Mouse (Mus musculus) splenic B cell, adult 2 months (primary cell): ENCODE results near the gene Gm13124.
"Not testable (repeated sequence)": the region's sequence is repeated elsewhere in the genome, so short reads cannot be mapped to it uniquely, and the experiment has no call there.

ENCODE experiments used
- DNase-seq: peaks from one replicate; pipeline ENCODE4 v3.0.0-alpha.2; 2011; ENCODE audit warnings: low read depth, low spot score
- H3K27me3 ChIP-seq: 2 replicates; pipeline ENCODE4 v1.6.1; 2012; ENCODE audit warnings: mild to moderate bottlenecking, low read length, moderate library complexity, mixed read lengths; ENCODE audit not compliant: control insufficient read depth, poor library complexity, insufficient read depth, severe bottlenecking
- H3K36me3 ChIP-seq: 2 replicates; pipeline ENCODE4 v1.6.1; 2012; ENCODE audit warnings: mild to moderate bottlenecking, low read length, moderate library complexity, mixed read lengths; ENCODE audit not compliant: control insufficient read depth, poor library complexity, insufficient read depth, severe bottlenecking

Gm13124 gene

DNA sequence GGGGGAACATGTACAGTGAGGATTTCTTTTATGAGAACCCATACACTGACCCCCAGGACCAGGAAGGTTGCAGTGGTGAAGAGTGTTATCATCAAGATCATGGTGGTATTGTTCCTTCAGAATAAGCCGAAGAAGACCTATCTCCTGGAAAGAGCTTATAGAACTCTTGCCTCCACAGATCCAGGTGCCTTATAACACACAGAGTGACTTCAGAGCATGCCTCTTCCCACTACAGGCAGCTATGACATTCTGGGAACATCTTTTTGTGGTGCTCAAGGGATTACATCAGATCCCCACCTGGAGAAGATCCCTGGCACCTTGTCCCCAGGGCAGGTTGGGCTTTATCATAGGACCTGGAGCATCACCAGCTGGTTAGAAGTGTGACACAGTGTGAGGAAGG, at the start of gene Gm13124:
Gm13124 (minus strand) TSS at position 101 of the 400 bp plus-strand sequence.
- Histone ChIP-seq H3K27me3 (no peaks in the 10 kb centered on the region), H3K36me3 (no peaks in the 10 kb centered on the region)
- no peak for DNase-seq

DNA sequence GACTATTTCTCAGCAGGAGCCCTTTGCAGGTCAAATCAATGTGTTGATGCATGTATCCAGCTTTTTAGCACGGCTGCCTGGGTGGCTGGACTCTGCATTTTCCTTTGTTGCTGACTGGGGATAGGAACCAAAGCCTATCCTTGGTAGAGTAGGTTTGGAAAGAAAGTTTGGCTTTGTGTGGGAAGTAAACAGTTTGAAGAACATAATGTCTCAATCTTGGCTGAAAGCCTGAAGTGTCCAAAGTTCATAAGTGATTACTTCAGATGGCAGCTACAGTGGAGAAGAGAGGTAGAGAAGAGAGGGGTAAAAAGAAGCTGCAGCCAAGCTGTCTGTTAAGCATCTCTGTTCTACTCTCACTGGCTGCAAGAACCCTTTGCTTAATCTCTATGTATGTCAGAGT, 49.7 kb upstream of the Gm13124 start:
- DNase-seq = no peak
- Histone ChIP-seq H3K36me3 (no peaks in the 10 kb centered on the region), H3K27me3 (no peaks in the 10 kb centered on the region)

DNA sequence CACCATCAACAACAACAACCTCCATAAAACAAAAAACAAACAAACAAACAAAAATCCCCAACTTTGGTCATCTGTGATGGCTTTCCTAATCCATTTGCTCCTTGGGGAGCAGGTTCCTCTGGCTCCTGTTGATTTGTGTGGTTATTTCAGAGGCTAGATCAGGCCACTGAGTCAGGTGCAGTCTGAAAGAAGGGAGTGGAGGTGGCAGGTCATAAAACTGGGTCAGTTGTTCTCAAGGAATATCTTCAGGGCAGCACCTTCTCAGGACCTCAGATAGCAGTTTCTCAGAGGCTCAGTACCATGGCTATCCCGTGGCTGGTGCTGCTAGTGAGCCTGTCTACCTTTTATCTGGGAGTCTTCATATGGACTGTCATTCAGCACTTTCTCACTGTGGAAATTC, 48.5 kb upstream of the Gm13124 start, which contains the start of gene Aadacl4:
Aadacl4 (plus strand) TSS at position 301 of the 400 bp plus-strand sequence.
- no peak for DNase-seq
- H3K27me3 ChIP-seq = no peaks in the 10 kb centered on the region

GRCm38 (mm10) chr4:144592790-144593189, 27.9 kb upstream of the Gm13124 start:
- H3K27me3 ChIP-seq = no peaks in the 10 kb centered on the region

More for the DNA sequence above, 48.5 kb upstream of the Gm13124 start, which contains the start of gene Aadacl4:
- no peaks in the 10 kb centered on the region for H3K36me3 ChIP-seq

GRCm38 (mm10) chr4:144586207-144586606, 21.3 kb upstream of the Gm13124 start:
- not testable (repeated sequence) for DNase-seq, H3K36me3 ChIP-seq, H3K27me3 ChIP-seq

More at GRCm38 (mm10) chr4:144592790-144593189, 27.9 kb upstream of the Gm13124 start:
- no peaks in the 10 kb centered on the region for H3K36me3 ChIP-seq
- DNase-seq = no peak

DNA sequence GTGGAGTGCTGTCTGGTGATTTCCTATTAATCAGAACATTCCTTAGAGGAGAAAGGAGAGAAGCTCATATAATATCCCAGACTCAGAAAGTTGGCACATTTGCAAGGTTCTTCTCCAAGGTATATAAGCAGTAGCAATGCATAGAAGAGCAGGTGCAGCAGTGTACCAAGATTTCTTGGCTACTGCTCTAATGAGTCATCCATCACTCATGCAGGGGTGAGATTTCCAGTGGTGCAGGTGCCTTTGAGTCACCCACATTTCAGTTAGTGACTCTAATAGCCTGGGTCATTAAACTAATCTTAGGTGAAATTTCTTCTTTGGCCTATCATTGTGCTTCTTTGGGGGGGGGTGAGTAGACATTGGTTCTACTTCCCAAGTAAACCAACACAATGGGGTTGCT, 2.8 kb upstream of the Gm13124 start:
- no peak for DNase-seq
- Histone ChIP-seq H3K36me3 (no peaks in the 10 kb centered on the region), H3K27me3 (no peaks in the 10 kb centered on the region)

GRCm38 (mm10) chr4:144561205-144561604, 3.7 kb downstream of the Gm13124 start:
- Histone ChIP-seq H3K27me3 (no peaks in the 10 kb centered on the region), H3K36me3 (no peaks in the 10 kb centered on the region)
- DNase-seq = no peak

- no peak for DNase-seq
Measured at GRCm38 (mm10) chr4:144559792-144560191, 5.1 kb downstream of the Gm13124 start.

DNA sequence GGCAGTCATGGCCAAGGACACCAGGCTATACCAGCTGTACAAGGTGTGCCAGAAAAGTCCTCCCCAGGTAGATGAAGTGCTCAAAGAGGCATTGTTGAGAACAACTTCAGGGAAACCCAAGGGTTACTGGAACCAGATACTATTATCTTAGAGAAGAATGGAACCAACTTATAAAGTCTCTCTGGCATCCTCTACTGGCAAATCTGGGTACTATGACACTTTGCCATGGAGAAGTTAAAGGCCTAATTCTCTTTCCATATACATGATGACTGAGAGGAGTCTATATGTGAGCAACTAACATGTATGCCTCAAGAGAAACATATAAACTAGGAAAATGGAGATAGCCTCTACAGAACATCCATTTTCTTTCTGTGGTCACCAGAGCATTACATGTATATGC, 13.8 kb downstream of the Gm13124 start:
- Histone ChIP-seq H3K36me3 (no peaks in the 10 kb centered on the region), H3K27me3 (no peaks in the 10 kb centered on the region)
- no peak for DNase-seq

More at GRCm38 (mm10) chr4:144559792-144560191, 5.1 kb downstream of the Gm13124 start:
- no peaks in the 10 kb centered on the region for H3K27me3 ChIP-seq
- no peaks in the 10 kb centered on the region for H3K36me3 ChIP-seq

- not testable (repeated sequence) for H3K36me3 ChIP-seq, DNase-seq
Measured at GRCm38 (mm10) chr4:144545339-144545738, 19.6 kb downstream of the Gm13124 start.

GRCm38 (mm10) chr4:144544689-144545088, 20.2 kb downstream of the Gm13124 start:
- H3K27me3 ChIP-seq = no peaks in the 10 kb centered on the region
- H3K36me3 ChIP-seq = no peaks in the 10 kb centered on the region
- no peak for DNase-seq

More at GRCm38 (mm10) chr4:144545339-144545738, 19.6 kb downstream of the Gm13124 start:
- H3K27me3 ChIP-seq = not testable (repeated sequence)

- no peak for DNase-seq
- Histone ChIP-seq H3K36me3 (no peaks in the 10 kb centered on the region), H3K27me3 (no peaks in the 10 kb centered on the region)
Measured at GRCm38 (mm10) chr4:144519522-144519921, 45.4 kb downstream of the Gm13124 start, which contains the start of gene 9430007A20Rik. 9430007A20Rik (plus strand) TSS chr4:144519822.

- Histone ChIP-seq H3K27me3 (no peaks in the 10 kb centered on the region), H3K36me3 (no peaks in the 10 kb centered on the region)
- DNase-seq = no peak
Measured at GRCm38 (mm10) chr4:144506518-144506917, 58.4 kb downstream of the Gm13124 start.
